Mouse (Mus musculus): ENCODE results near the gene Madd. TPM values are rescaled to one million over a fixed set of nuclear protein-coding genes. Genes with fewer than 3 reads are reported as not detected.

Madd gene
- total and polyA plus RNA-seq, 2 experiments from 2014 or later: 39.8 to 87.1 TPM

DNA sequence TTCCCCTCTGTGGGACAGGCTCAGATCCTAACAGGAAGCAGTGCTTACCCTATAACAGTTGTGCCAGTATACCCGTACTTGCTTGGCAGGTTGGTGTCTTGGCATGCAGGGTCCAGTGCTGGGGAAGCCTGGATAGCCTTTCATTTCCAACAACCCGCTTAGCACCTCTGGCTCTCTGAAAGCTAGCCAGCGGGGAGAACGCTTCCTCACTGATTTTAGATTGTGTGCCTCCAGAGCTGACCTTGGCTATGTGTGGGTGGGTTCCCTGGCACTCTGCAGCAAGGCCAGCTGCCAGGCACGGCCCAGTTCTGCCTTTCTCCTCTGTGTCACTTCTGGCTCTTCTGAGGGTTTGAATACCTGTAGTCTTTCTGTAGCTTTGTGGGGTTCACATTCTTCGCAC lies 53.5 kb downstream of the Madd start:
- WGBS: 82% methylated on average over 6 of the region's 6 CpGs
- no peak for DNase-seq (ENCODE audit: low spot score)
- ATAC-seq (ENCODE audit: low FRiP score): no peak
- TF ChIP-seq CTCF (IDR thresholded peaks at IDR 0.05): no peak
- no peak overlapping the region for H3K9ac ChIP-seq (replicated peaks; ENCODE audit: low read length, poor library complexity, severe bottlenecking)
- H3K27ac ChIP-seq (ENCODE audit: low read depth, low read length): no peak overlapping the region
- no peak overlapping the region for H3K4me3 ChIP-seq (ENCODE audit: low read depth, low read length)
- no peaks in the 10 kb centered on the region for H3K9me3 ChIP-seq (ENCODE audit: low read length)
- no peaks in the 10 kb centered on the region for H3K4me1 ChIP-seq (ENCODE audit: insufficient read depth, low read length)
- no peaks in the 10 kb centered on the region for H3K27me3 ChIP-seq (ENCODE audit: insufficient read depth, low read length)
- no peak overlapping the region for H3K4me2 ChIP-seq (ENCODE audit: low read depth, low read length, poor library complexity, severe bottlenecking)
- H3K36me3 ChIP-seq (ENCODE audit: insufficient read depth, low read length): no peaks in the 10 kb centered on the region

DNA sequence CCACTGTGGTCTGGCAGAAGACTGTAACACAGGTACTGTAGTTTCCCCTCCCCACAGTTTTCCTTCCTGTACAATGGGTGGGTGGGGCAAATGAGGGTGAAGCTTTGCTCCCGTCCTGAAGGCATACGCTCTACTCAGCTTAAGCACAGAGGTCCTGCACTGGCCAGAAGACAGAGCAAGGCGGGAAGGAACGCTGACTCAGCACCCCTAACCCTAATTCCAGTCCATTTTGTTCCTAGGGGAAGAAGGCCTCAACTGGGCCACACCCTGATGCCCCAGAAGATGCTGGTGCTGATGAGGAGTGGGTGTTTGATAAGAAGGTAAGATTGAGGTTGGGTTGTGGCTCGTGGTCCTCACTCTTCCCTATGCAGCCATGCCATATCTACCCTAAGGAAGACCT lies 54.9 kb downstream of the Madd start:
- H3K9me3 ChIP-seq (ENCODE audit: low read length): no peaks in the 10 kb centered on the region
- DNase-seq (ENCODE audit: low spot score) (no peak), ATAC-seq (ENCODE audit: low FRiP score) (no peak)
- H3K4me2 ChIP-seq (ENCODE audit: low read depth, low read length, poor library complexity, severe bottlenecking): no peak overlapping the region
- no peak overlapping the region for H3K27ac ChIP-seq (ENCODE audit: low read depth, low read length)
- no peaks in the 10 kb centered on the region for H3K36me3 ChIP-seq (ENCODE audit: insufficient read depth, low read length)
- H3K9ac ChIP-seq (replicated peaks; ENCODE audit: low read length, poor library complexity, severe bottlenecking): no peak overlapping the region
- 80% methylated on average over 5 of the region's 5 CpGs for WGBS
- no peak for TF ChIP-seq CTCF (IDR thresholded peaks at IDR 0.05)
- H3K4me3 ChIP-seq (ENCODE audit: low read depth, low read length): no peak overlapping the region
- H3K4me1 ChIP-seq (ENCODE audit: insufficient read depth, low read length): no peaks in the 10 kb centered on the region
- no peaks in the 10 kb centered on the region for H3K27me3 ChIP-seq (ENCODE audit: insufficient read depth, low read length)

DNA sequence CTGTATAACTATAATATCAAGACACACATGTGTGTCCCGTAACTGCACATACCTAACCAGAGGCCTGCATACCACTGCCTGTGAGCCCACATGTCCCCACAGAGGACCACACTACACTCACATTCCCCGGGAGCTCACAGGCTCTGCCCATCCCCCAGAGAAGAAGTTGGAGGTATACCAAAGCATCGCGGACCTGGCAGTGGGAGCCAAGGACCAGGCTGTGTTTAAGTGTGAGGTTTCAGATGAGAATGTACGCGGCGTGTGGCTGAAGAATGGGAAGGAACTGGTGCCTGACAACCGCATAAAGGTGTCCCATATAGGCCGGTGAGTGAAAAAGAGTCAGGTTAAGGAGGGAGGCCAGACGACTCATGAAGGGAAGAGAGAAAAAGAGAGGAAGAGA lies 58.5 kb downstream of the Madd start:
- DNase-seq (ENCODE audit: low spot score): no peak
- no peak overlapping the region for H3K4me3 ChIP-seq (ENCODE audit: low read depth, low read length)
- no peaks in the 10 kb centered on the region for H3K4me1 ChIP-seq (ENCODE audit: insufficient read depth, low read length)
- H3K9me3 ChIP-seq (ENCODE audit: low read length): no peaks in the 10 kb centered on the region
- H3K27me3 ChIP-seq (ENCODE audit: insufficient read depth, low read length): no peaks in the 10 kb centered on the region
- no peak overlapping the region for H3K9ac ChIP-seq (replicated peaks; ENCODE audit: low read length, poor library complexity, severe bottlenecking)
- no peak overlapping the region for H3K27ac ChIP-seq (ENCODE audit: low read depth, low read length)
- WGBS: 85% methylated on average over 10 of the region's 10 CpGs
- no peaks in the 10 kb centered on the region for H3K36me3 ChIP-seq (ENCODE audit: insufficient read depth, low read length)
- no peak for TF ChIP-seq CTCF (IDR thresholded peaks at IDR 0.05)
- no peak overlapping the region for H3K4me2 ChIP-seq (ENCODE audit: low read depth, low read length, poor library complexity, severe bottlenecking)
- ATAC-seq (ENCODE audit: low FRiP score): no peak

DNA sequence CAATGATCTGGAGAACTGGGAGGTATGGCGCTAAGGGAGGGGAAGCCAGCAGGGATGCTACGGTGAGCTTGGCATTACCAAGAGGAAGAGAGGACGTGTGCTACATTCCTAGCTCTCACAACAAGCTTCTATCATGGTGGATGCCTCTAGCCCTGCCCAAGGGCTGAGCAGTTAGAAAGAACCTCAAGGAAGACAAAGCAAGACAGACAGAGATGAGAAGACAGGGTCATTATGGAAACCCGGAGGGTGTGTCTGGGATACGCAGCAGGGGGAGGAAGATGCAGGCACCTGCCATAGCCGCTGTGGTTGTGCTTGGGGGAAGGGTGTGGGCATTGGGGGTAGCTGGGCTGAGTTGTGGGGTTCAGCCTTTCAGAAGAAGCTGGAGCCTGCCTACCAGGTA lies 60.1 kb downstream of the Madd start:
- no peak for TF ChIP-seq CTCF (IDR thresholded peaks at IDR 0.05)
- Histone ChIP-seq H3K36me3 (ENCODE audit: insufficient read depth, low read length) (no peaks in the 10 kb centered on the region), H3K4me1 (ENCODE audit: insufficient read depth, low read length) (no peaks in the 10 kb centered on the region), H3K27me3 (ENCODE audit: insufficient read depth, low read length) (no peaks in the 10 kb centered on the region), H3K27ac (ENCODE audit: low read depth, low read length) (no peak overlapping the region), H3K4me2 (ENCODE audit: low read depth, low read length, poor library complexity, severe bottlenecking) (no peak overlapping the region), H3K9me3 (ENCODE audit: low read length) (no peaks in the 10 kb centered on the region), H3K4me3 (ENCODE audit: low read depth, low read length) (no peak overlapping the region), H3K9ac (replicated peaks; ENCODE audit: low read length, poor library complexity, severe bottlenecking) (no peak overlapping the region)
- DNase-seq (ENCODE audit: low spot score) (no peak), ATAC-seq (ENCODE audit: low FRiP score) (no peak)
- 74% methylated on average over 6 of the region's 6 CpGs for WGBS

DNA sequence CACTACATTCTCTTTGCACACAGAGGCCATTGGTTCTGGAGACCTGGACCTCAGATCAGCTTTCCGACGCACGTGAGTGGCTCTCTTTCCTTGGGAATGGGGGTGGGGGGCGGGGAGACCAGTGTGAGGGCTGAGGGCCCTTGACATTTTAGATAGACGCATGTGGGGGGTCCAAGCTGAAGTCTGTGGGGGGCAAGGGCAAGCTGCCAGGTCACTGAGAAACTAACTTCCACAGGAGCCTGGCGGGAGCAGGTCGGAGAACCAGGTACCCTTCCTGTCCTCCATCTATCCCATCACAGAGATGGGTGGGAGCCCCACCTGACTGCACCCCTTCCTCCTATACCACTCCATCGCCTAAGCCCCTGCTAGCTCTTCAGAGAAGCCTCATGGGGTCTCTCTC lies 62.1 kb downstream of the Madd start:
- Histone ChIP-seq H3K9me3 (ENCODE audit: low read length) (no peaks in the 10 kb centered on the region), H3K36me3 (ENCODE audit: insufficient read depth, low read length) (no peaks in the 10 kb centered on the region), H3K4me3 (ENCODE audit: low read depth, low read length) (no peak overlapping the region), H3K27me3 (ENCODE audit: insufficient read depth, low read length) (no peaks in the 10 kb centered on the region), H3K27ac (ENCODE audit: low read depth, low read length) (no peak overlapping the region), H3K4me1 (ENCODE audit: insufficient read depth, low read length) (no peaks in the 10 kb centered on the region), H3K9ac (replicated peaks; ENCODE audit: low read length, poor library complexity, severe bottlenecking) (no peak overlapping the region), H3K4me2 (ENCODE audit: low read depth, low read length, poor library complexity, severe bottlenecking) (no peak overlapping the region)
- ATAC-seq (ENCODE audit: low FRiP score): no peak
- WGBS: 60% methylated on average over 8 of the region's 8 CpGs
- no peak for DNase-seq (ENCODE audit: low spot score)
- TF ChIP-seq CTCF (IDR thresholded peaks at IDR 0.05): no peak

DNA sequence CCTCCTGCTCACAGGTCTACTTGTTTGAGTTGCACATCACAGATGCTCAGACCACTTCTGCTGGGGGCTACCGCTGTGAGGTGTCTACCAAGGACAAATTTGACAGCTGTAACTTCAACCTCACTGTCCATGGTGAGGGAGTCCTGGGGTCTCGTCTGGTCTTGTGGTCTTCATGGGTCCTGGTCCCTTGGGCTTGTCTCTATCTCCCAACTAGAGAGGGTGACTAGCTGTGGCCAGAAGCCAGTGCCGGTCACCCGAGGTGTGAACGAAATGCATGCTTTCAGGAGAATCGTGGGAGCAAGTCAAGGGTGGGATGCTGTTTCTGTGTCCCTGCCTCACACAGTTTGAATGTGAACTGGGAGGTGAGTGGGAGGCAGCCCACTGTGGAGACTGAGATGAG lies 62.6 kb downstream of the Madd start:
- Histone ChIP-seq H3K4me2 (ENCODE audit: low read depth, low read length, poor library complexity, severe bottlenecking) (no peak overlapping the region), H3K9ac (replicated peaks; ENCODE audit: low read length, poor library complexity, severe bottlenecking) (no peak overlapping the region), H3K4me1 (ENCODE audit: insufficient read depth, low read length) (no peaks in the 10 kb centered on the region), H3K4me3 (ENCODE audit: low read depth, low read length) (no peak overlapping the region), H3K9me3 (ENCODE audit: low read length) (no peaks in the 10 kb centered on the region), H3K27me3 (ENCODE audit: insufficient read depth, low read length) (no peaks in the 10 kb centered on the region), H3K27ac (ENCODE audit: low read depth, low read length) (no peak overlapping the region), H3K36me3 (ENCODE audit: insufficient read depth, low read length) (no peaks in the 10 kb centered on the region)
- ATAC-seq (ENCODE audit: low FRiP score) (no peak), DNase-seq (ENCODE audit: low spot score) (no peak)
- 83% methylated on average over 6 of the region's 6 CpGs for WGBS
- TF ChIP-seq CTCF (IDR thresholded peaks at IDR 0.05): no peak
